Mouse (Mus musculus): ENCODE measurements at regions not wholly inside any gene's neighbourhood (a gene's known extent, or its start where the extent isn't known, plus 50 kb on each side); places are given as distances from the start of the nearest gene placed in this dataset.

DNA sequence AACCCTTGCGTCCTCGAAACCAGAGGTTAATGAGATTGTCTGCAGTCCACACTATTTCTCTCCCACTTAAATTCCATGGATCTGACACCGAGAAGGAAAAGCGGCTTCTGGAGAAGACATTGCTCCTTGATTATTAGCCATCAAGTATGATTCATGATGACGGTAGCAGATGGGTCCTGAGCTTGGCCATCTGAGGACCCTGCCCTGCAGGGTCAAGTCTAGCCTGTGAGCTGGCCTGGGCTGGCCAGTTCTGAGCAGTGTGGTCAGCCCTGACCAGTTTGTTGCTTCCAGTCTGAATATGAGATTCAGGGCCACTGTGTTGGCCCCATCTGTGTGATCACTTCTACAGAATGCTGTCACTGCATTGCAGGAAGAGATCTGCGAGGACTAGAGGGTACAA, 1275.9 kb upstream of the A1bg start:
- Histone ChIP-seq H3K36me3 (ENCODE audit: control insufficient read depth, insufficient read depth) (peaks cover 25% of the 10 kb centered on the region), H3K79me2 (ENCODE audit: control insufficient read depth, insufficient read depth) (peaks cover 34% of the 10 kb centered on the region), H3K4me3 (no peak overlapping the region), H3ac (ENCODE audit: control insufficient read depth, insufficient read length) (no peak overlapping the region), H3K4me2 (ENCODE audit: low read depth) (no peak overlapping the region), H3K27me3 (ENCODE audit: control insufficient read depth, insufficient read depth, insufficient read length) (no peaks in the 10 kb centered on the region)
- TF ChIP-seq POLR2A (IDR thresholded peaks at IDR 0.05; ENCODE audit: insufficient read length, low read depth) (no peak), REST (IDR thresholded peaks at IDR 0.05; ENCODE audit: insufficient read depth, insufficient read length) (no peak), USF1 (IDR thresholded peaks at IDR 0.05; ENCODE audit: low read depth) (no peak), TCF3 (IDR thresholded peaks at IDR 0.05; ENCODE audit: insufficient read length, low read depth) (no peak), E2F4 (IDR thresholded peaks at IDR 0.05; ENCODE audit: insufficient read depth) (no peak), MYOG (IDR thresholded peaks at IDR 0.05; ENCODE audit: control insufficient read depth in 1 of 3, insufficient read depth in 1 of 3, insufficient read length in 2 of 3, low read depth in 2 of 3) (no peak), TCF12 (IDR thresholded peaks at IDR 0.05; ENCODE audit: insufficient read depth, poor library complexity, severe bottlenecking) (no peak), MYOD1 (IDR thresholded peaks at IDR 0.05; ENCODE audit: control insufficient read depth in 1 of 3, insufficient read length in 2 of 3, low read depth in 2 of 3) (no peak), SRF (IDR thresholded peaks at IDR 0.05; ENCODE audit: control insufficient read depth, insufficient read length, low read depth) (no peak), MAX (IDR thresholded peaks at IDR 0.05; ENCODE audit: low read depth) (no peak), CEBPB (IDR thresholded peaks at IDR 0.05; ENCODE audit: insufficient read depth, poor library complexity, severe bottlenecking) (no peak), POLR2AphosphoS2 (IDR thresholded peaks at IDR 0.05; ENCODE audit: insufficient read length, low read depth) (no peak)

GRCm38 (mm10) chr15:62198194-62198593, 1275.4 kb upstream of the A1bg start:
- Histone ChIP-seq H3ac (ENCODE audit: control insufficient read depth, insufficient read length) (no peak overlapping the region), H3K79me2 (ENCODE audit: control insufficient read depth, insufficient read depth) (peaks cover 35% of the 10 kb centered on the region), H3K27me3 (ENCODE audit: control insufficient read depth, insufficient read depth, insufficient read length) (no peaks in the 10 kb centered on the region), H3K4me2 (ENCODE audit: low read depth) (no peak overlapping the region), H3K4me3 (no peak overlapping the region), H3K36me3 (ENCODE audit: control insufficient read depth, insufficient read depth) (peaks cover 26% of the 10 kb centered on the region)
- TF ChIP-seq CEBPB (IDR thresholded peaks at IDR 0.05; ENCODE audit: insufficient read depth, poor library complexity, severe bottlenecking) (no peak), POLR2A (IDR thresholded peaks at IDR 0.05; ENCODE audit: insufficient read length, low read depth) (no peak), USF1 (IDR thresholded peaks at IDR 0.05; ENCODE audit: low read depth) (no peak), MYOD1 (IDR thresholded peaks at IDR 0.05; ENCODE audit: control insufficient read depth in 1 of 3, insufficient read length in 2 of 3, low read depth in 2 of 3) (no peak), TCF12 (IDR thresholded peaks at IDR 0.05; ENCODE audit: insufficient read depth, poor library complexity, severe bottlenecking) (no peak), REST (IDR thresholded peaks at IDR 0.05; ENCODE audit: insufficient read depth, insufficient read length) (no peak), MAX (IDR thresholded peaks at IDR 0.05; ENCODE audit: low read depth) (no peak), E2F4 (IDR thresholded peaks at IDR 0.05; ENCODE audit: insufficient read depth) (no peak), SRF (IDR thresholded peaks at IDR 0.05; ENCODE audit: control insufficient read depth, insufficient read length, low read depth) (no peak), MYOG (IDR thresholded peaks at IDR 0.05; ENCODE audit: control insufficient read depth in 1 of 3, insufficient read depth in 1 of 3, insufficient read length in 2 of 3, low read depth in 2 of 3) (no peak), POLR2AphosphoS2 (IDR thresholded peaks at IDR 0.05; ENCODE audit: insufficient read length, low read depth) (no peak), TCF3 (IDR thresholded peaks at IDR 0.05; ENCODE audit: insufficient read length, low read depth) (no peak)

DNA sequence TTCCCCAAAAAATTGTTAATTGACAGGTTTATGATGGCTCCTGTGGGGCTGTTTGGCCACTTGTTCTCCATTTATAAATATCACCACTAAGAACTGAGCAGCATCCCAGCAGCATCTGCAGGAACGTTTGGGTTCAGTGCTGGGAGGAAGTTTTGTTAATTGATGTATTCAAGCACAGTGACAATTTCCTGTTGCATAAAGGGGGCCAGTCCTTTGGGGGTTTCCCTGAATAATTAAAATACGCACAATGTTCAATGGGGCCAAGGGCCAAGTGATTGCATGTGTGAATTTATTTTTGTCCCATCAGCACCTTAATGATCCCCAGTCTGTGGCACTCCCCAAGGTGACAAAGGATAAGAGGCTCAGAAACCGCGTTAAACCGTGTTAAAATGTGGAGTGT, 1272.6 kb upstream of the A1bg start:
- no peaks in the 10 kb centered on the region for H3K27me3 ChIP-seq (ENCODE audit: control insufficient read depth, insufficient read depth, insufficient read length)
- H3K4me3 ChIP-seq, result no peak overlapping the region
- no peak for TF ChIP-seq MYOD1 (IDR thresholded peaks at IDR 0.05; ENCODE audit: control insufficient read depth in 1 of 3, insufficient read length in 2 of 3, low read depth in 2 of 3)
- TF ChIP-seq MYOG (IDR thresholded peaks at IDR 0.05; ENCODE audit: control insufficient read depth in 1 of 3, insufficient read depth in 1 of 3, insufficient read length in 2 of 3, low read depth in 2 of 3), result no peak
- no peak for TF ChIP-seq POLR2A (IDR thresholded peaks at IDR 0.05; ENCODE audit: insufficient read length, low read depth)
- TF ChIP-seq SRF (IDR thresholded peaks at IDR 0.05; ENCODE audit: control insufficient read depth, insufficient read length, low read depth), result no peak
- TF ChIP-seq MAX (IDR thresholded peaks at IDR 0.05; ENCODE audit: low read depth), result no peak
- TF ChIP-seq REST (IDR thresholded peaks at IDR 0.05; ENCODE audit: insufficient read depth, insufficient read length), result no peak
- no peak for TF ChIP-seq USF1 (IDR thresholded peaks at IDR 0.05; ENCODE audit: low read depth)
- no peak for TF ChIP-seq E2F4 (IDR thresholded peaks at IDR 0.05; ENCODE audit: insufficient read depth)
- no peak for TF ChIP-seq CEBPB (IDR thresholded peaks at IDR 0.05; ENCODE audit: insufficient read depth, poor library complexity, severe bottlenecking)
- TF ChIP-seq TCF12 (IDR thresholded peaks at IDR 0.05; ENCODE audit: insufficient read depth, poor library complexity, severe bottlenecking), result no peak
- no peak for TF ChIP-seq POLR2AphosphoS2 (IDR thresholded peaks at IDR 0.05; ENCODE audit: insufficient read length, low read depth)
- TF ChIP-seq TCF3 (IDR thresholded peaks at IDR 0.05; ENCODE audit: insufficient read length, low read depth), result no peak
- no peak overlapping the region for H3K4me2 ChIP-seq (ENCODE audit: low read depth)
- no peak overlapping the region for H3ac ChIP-seq (ENCODE audit: control insufficient read depth, insufficient read length)
- H3K36me3 ChIP-seq (ENCODE audit: control insufficient read depth, insufficient read depth), result peaks cover 17% of the 10 kb centered on the region
- peaks cover 24% of the 10 kb centered on the region for H3K79me2 ChIP-seq (ENCODE audit: control insufficient read depth, insufficient read depth)

GRCm38 (mm10) chr15:62192706-62193105, 1269.9 kb upstream of the A1bg start:
- TF ChIP-seq CEBPB (IDR thresholded peaks at IDR 0.05; ENCODE audit: insufficient read depth, poor library complexity, severe bottlenecking) (no peak), POLR2A (IDR thresholded peaks at IDR 0.05; ENCODE audit: insufficient read length, low read depth) (no peak), MAX (IDR thresholded peaks at IDR 0.05; ENCODE audit: low read depth) (no peak), MYOG (IDR thresholded peaks at IDR 0.05; ENCODE audit: control insufficient read depth in 1 of 3, insufficient read depth in 1 of 3, insufficient read length in 2 of 3, low read depth in 2 of 3) (no peak), TCF12 (IDR thresholded peaks at IDR 0.05; ENCODE audit: insufficient read depth, poor library complexity, severe bottlenecking) (no peak), MYOD1 (IDR thresholded peaks at IDR 0.05; ENCODE audit: control insufficient read depth in 1 of 3, insufficient read length in 2 of 3, low read depth in 2 of 3) (no peak), SRF (IDR thresholded peaks at IDR 0.05; ENCODE audit: control insufficient read depth, insufficient read length, low read depth) (no peak), POLR2AphosphoS2 (IDR thresholded peaks at IDR 0.05; ENCODE audit: insufficient read length, low read depth) (no peak), E2F4 (IDR thresholded peaks at IDR 0.05; ENCODE audit: insufficient read depth) (no peak), USF1 (IDR thresholded peaks at IDR 0.05; ENCODE audit: low read depth) (no peak), TCF3 (IDR thresholded peaks at IDR 0.05; ENCODE audit: insufficient read length, low read depth) (no peak), REST (IDR thresholded peaks at IDR 0.05; ENCODE audit: insufficient read depth, insufficient read length) (no peak)
- peaks cover 23% of the 10 kb centered on the region for H3K79me2 ChIP-seq (ENCODE audit: control insufficient read depth, insufficient read depth)
- H3K4me3 ChIP-seq, result no peak overlapping the region
- peaks cover 8% of the 10 kb centered on the region for H3K36me3 ChIP-seq (ENCODE audit: control insufficient read depth, insufficient read depth)
- H3K27me3 ChIP-seq (ENCODE audit: control insufficient read depth, insufficient read depth, insufficient read length), result no peaks in the 10 kb centered on the region
- no peak overlapping the region for H3K4me2 ChIP-seq (ENCODE audit: low read depth)
- no peak overlapping the region for H3ac ChIP-seq (ENCODE audit: control insufficient read depth, insufficient read length)
